Mouse (Mus musculus) heart, postnatal 4 days (tissue): ENCODE data around the gene Proser2. TPM values are rescaled to one million over a fixed set of nuclear protein-coding genes. Genes with fewer than 3 reads are reported as not detected.

Experiments used
- DNase-seq: peaks from one replicate; pipeline ENCODE4 v3.0.0; 2021
- total RNA-seq, 2 experiments: library from RNA; stranded (reverse); gene quantifications; 2 replicates each; pipeline ENCODE4 v1.2.3; 2021

The Proser2 gene
- total RNA-seq, 2 experiments from 2014 or later = 13.3 to 15.6 TPM

- no peak for DNase-seq
Observed at GRCm38 (mm10) chr2:6071598-6072440, 58.2 kb downstream of the Proser2 start.

GRCm38 (mm10) chr2:6070925-6071324 is 59.1 kb downstream of the Proser2 start:
- DNase-seq = no peak

- DNase-seq = no peak
Observed at GRCm38 (mm10) chr2:6067341-6067740, 62.7 kb downstream of the Proser2 start.

GRCm38 (mm10) chr2:6060071-6060804 is 69.8 kb downstream of the Proser2 start:
- DNase-seq = no peak

- DNase-seq = no peak
Observed at GRCm38 (mm10) chr2:6059291-6059690, 70.7 kb downstream of the Proser2 start.

GRCm38 (mm10) chr2:6056518-6056917 is 73.5 kb downstream of the Proser2 start:
- no peak for DNase-seq

- DNase-seq = no peak
Observed at GRCm38 (mm10) chr2:6055466-6055865, 74.5 kb downstream of the Proser2 start.

GRCm38 (mm10) chr2:6049018-6049417 is 81.0 kb downstream of the Proser2 start:
- DNase-seq = no peak

- no peak for DNase-seq
Observed at GRCm38 (mm10) chr2:6048570-6048969, 81.4 kb downstream of the Proser2 start.

Other genes with a start within 250 kb of the Proser2 start
- gene Sec61a2, start 234.8 kb downstream of the Proser2 start, total RNA-seq = 10 to 100 TPM; 28.8 to 29.0 TPM
- gene Dhtkd1, start 187.4 kb downstream of the Proser2 start, total RNA-seq = 1 to 10 TPM; 2.3 to 3.0 TPM
- 10 to 100 TPM; 10.9 to 11.3 TPM for gene Upf2, start 178.7 kb downstream of the Proser2 start, total RNA-seq
- 10 to 100 TPM in 1 of 2 experiments, 1 to 10 TPM in 1; 9.9 to 12.2 TPM for gene Echdc3, start 82.8 kb upstream of the Proser2 start, total RNA-seq
- gene Usp6nl, start 192.5 kb upstream of the Proser2 start, total RNA-seq = 10 to 100 TPM; 20.3 to 20.6 TPM